Mouse (Mus musculus) v-Abl transformed pro-B cells (cell line): ENCODE data around the gene Cdkal1.

Experiments used
- in situ Hi-C, 2 experiments: fragments of 400-800 bp; cut with MboI; formaldehyde crosslinking; loops; one replicate each; pipeline ENCODE4 v1.15.1; 2025; ENCODE audit not compliant: unreplicated experiment in 2 of 2

Cdkal1 gene

DNA sequence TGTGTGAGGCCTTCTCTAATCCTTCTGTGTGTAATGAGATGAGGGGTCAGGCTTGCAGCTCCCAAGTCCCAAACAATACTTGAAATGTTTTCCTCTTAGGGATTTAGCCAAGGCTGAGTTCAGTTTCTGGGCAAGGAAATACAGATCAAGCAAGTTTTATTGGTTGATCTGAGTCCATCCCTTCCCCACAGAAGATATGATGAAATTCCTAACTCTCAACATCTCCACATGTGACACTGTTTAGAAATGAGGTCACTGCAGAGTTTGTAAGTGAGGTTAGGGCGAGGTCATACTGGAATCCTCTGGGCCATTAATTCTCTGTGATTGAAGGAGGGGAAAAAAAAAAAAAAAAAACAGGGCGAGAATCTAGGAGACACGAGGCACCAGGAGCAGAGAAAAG lies 607.7 kb downstream of the Cdkal1 start:
- in situ Hi-C loops, result no loop called here

DNA sequence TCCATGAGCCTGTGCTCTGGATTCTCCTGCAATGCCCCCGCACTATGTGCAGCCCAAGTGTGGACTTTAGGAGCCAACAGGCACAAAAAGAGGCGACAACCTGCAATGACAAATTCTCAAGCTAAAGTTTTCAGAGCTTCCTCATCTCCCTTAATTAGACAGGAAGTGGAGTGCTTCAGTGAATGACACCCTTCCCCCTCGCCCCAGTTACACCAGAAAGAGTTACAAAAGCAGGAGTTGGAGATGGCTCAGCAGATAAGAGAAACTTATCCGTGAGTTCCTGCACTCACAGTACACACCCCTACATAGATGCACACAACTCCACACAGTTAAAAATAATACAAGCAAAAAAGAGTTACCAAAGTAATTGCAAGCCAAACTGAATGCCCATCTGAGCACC lies 620.4 kb downstream of the Cdkal1 start:
- in situ Hi-C loops, result no loop called here

DNA sequence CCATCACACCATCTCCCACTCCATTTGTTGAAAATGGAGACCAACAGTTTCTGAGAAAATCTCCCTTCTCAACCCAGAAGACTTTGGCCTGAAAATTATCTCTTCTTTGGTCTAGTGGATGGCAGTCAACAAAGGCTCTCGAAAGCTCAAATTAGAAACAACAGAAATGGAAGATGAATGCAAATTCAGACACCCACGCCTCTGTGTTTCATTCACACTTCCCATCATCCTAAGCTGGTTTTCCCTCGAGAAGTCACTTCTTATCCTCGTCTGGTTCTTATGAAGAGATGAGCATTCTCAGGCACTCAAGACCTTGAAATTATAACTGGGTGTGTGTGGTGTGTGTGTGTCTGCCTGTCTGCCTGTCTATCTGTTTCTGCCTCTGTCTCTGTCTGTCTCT lies 621.0 kb downstream of the Cdkal1 start:
- in situ Hi-C loops, result no loop called here

DNA sequence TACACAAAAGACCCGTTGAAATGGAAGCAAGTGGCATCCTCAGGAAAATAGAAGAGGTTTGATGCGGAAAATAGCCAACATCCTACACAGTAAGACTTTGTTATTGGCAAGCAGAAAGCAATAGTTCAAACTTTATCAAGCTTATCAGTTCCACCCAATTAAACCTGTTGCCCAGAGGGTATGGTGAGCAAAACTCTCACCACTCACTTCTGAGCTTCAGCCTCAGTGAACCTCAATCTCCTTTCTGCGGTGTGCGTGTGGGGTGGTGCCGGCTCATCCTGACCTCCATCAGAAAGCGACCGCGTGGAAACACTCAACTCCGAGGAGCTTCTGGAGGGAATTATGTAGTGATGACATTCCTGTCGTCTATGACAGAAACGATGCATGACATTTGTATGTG lies 621.5 kb downstream of the Cdkal1 start:
- in situ Hi-C loops, result no loop called here

DNA sequence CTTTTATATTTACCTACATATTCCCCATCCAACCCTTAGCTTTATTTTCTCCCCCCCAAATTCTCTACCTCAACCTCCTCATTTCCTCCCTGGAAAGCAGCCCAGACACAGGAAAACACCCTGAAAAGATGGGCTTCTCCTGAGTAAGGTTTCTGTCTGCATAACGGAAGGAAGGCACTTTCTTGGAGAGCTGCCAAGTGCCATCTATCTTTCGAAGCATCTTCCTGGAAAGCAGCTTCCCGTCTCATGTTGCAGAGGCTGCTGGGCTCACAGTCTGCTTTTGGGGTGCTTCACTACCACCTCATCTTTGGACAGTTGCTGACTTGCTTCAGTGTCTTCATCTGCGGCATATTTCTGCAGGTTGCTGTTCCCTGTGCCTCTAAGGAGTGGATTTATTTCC lies 622.8 kb downstream of the Cdkal1 start:
- in situ Hi-C loops, result no loop called here

DNA sequence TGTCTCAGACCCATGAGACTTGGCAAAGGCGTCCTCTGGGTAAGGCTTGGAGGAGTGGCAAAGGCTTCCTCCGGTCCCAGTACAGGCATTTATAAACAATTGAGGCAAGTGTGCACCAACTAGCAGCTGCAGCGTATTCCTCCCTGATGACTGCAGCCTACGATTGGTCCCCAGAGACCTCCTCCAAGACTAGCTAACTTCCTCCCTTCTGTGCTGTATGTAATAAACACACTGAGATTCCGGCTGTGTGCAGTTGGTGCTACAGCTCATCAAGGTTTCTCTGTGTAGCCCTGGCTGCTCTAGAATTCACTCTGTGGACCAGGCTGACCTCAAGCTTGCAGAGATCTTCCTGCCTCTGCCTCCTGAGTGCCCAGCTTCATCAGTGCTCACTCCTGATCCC lies 630.7 kb downstream of the Cdkal1 start:
- in situ Hi-C loops, result no loop called here

DNA sequence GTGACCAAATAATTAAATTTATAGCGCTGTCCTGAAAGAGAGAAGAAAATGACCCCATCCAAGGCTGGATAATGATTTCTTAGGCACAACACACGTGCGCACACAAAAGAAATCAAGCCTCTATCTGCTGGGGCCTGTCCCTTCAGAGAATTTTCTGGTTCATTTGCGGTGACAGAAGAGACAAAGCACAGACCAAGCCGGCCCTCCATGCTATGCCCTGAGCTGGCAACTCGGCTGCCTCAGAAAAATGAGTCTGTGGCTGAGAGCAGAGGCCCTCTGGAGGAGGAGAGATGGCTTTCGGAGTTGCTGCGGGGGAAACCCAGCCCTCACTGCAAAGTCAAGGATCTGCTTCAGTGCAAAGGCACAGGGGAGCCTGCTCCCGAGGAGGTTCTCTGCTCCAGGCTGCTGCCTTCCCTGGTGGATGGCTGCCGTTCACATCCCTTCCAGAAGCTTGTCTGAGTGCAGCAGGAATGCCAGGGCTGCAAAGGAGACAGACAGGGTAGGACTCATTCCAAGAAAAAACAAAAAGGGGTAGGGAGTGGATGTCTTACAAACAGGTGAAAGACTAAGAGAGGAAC lies 633.1 kb downstream of the Cdkal1 start:
- in situ Hi-C loops, result no loop called here

DNA sequence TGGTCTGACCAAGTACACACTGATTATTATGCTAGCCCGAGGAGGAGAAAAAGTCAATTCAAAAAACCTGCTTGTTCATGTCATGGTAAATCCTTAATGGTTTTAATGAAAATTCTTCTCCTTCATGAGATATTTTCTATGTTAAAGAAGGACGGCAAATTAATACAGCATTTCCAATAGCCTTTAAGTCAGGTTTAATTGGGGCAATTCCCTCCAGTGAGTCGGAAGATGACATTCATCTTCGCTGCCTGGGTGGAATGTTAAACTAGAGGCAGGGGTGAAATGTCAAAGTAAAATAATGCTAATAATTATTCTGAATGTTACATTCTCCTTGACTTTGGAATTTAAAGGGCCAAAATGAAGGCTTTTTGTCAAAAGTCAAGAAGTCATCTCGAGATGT lies 633.8 kb downstream of the Cdkal1 start:
- in situ Hi-C loops, result no loop called here

DNA sequence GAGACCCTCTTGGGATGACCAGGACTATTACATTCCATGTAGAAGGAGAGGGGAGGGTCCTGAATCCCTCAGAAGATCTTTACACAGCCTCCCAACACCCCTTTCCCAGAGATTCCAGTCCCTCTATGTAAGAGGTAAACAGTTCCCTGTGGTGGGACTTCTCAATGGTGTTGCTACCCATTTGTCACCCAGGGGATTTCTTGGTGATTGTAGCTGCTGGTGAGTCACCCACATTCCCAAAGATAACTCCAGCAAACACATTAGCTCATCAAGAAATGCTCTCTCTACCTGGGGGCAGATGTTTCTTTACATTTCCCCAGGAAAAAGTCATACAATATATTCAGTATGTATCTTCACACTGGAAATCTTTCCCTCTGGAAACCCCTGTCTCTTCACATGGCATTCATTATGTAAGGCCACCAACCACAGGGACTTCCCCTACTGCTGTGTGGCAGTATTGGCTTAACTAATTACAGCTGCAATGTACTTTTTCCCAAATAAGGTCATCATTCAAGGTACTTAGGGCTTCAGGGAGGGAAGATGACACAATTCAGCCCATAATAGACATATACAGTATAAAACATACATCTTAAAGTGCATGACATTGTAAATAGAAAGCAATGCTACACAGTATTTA lies 636.8 kb downstream of the Cdkal1 start:
- in situ Hi-C loops, result no loop called here

DNA sequence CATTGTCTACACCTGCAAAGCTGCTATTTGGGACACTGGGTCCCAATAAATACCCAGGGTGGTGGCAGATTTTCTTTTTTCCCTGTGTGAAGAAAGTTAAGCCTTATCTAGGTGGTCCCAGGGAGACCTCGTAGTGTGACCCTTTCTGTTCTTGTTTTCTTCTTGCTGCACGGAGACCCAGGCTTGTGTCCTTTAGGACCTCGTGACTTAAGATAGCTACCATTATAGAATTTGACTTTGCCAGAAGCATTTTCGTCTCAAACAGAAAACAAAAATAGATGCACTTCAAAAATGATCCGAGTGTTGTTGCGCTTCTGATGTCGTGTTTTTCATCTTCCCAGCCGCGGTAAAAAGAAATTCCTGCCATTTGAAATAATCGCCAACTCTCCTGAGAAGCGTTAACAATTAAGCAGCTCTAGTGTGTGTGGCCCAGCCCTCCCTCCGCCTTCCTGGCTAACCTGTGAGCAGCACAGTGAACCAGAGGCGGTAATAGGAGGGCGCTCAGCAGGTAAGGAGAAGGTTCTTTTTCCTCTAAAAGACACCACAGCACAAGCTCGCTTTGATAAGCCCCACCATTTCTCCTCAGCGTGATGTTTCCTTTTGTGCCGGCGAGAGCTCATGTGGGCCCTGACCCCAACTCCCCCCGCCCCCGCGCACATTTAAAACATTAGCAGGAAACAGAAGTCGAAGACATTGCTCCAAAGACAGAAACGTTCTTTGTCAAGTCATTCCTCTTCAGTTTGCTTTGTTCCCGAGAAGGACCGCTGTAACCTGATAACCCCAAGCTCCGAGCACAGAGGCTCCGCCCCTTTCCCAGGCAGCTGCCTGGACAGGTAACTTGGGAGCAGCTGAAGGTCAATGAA lies 645.1 kb downstream of the Cdkal1 start:
- in situ Hi-C loops, result no loop called here

DNA sequence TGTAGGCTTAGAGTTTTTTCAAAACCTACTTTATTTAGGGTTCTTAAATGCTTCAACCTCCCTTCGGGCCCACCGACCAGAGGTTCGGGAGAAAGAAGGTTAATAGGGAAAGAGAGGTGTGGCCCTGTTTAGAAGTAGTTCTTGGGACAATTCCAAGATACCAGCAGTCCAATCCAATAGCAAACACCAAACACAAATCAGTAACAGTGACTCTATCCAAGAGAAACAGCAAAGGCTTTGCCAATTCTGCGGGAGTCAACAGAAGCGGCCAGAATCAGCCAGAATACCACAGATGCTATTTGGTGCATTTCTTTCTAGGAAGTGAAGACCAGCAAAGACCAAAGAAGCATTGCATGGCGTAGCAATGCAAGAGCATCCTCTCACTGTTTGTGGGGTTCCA lies 646.7 kb downstream of the Cdkal1 start:
- in situ Hi-C loops, result no loop called here

DNA sequence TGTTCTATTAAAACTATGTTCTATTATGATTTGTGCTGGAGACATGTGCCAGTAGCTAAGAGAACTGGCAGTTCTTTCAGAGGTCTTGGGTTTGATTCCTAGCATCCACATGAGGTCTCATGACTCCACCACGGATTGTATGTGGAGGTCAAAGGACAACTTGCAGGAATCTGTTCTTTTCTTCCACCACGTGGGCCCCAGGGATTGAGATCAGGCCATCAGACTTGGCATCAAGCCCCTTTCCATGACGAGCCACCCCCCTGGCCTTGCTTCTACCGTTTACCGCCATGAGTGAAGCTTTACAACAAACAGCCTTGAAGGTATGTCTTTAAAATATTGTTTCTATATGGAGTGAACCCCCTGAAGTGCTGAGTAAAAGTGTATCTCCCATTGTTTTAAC lies 651.6 kb downstream of the Cdkal1 start:
- in situ Hi-C loops, result no loop called here

DNA sequence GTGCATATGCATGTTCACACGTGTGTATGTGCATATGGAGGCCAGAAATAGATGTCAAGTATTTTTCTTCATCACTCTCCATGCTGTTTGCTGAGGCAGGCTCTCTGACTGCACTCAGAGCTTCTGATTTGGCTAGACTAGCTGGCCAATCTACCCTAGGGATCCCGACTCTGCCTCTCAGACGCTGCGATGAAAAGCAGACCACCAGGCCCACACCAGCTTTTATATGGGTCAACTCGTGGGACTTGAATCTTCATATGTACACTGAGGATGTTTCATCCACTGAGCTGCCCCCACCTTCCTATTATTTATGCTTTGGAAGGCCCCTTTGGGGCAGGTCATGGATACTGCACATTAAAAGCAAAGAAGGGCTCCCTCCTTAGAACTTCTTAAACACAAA lies 652.0 kb downstream of the Cdkal1 start:
- in situ Hi-C loops, result no loop called here

DNA sequence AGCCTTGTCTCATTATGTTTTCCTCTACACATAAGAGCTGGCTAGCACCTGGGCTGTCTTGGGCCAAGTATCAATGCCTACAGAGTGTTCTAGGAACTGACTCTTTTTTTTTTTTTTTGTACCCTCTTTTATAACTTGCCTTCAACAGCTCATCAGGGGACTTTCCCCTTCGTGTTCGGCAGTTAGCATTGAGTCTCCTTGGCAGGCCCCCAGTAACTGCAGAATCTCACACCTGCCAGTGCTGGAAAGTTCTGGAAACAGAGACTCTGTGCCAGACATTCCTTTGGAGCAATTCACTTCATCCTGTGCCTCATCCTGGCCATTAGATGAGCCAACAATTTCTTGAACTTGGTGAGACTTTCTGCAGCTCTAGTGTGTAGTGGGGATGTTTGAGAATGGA lies 652.9 kb downstream of the Cdkal1 start:
- in situ Hi-C loops, result no loop called here

DNA sequence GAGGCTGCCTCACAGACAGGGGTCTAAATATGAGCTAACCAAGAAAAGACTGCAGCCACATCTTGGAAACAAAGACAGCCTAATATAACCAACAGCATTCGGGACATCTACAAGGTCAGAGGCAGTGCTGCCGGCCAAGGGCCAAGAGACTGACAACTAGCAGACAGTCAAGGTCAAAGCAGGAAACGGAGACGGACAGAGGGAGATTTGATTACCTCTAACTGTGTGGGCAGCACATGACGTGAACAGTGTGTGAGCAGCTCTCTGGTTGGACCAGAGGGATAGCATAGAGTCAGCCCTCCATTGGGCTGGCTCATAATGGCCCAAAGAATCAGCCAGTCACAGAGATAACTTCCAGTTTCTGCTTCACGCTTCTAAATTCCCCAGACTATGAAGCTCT lies 655.8 kb downstream of the Cdkal1 start:
- in situ Hi-C loops, result no loop called here

DNA sequence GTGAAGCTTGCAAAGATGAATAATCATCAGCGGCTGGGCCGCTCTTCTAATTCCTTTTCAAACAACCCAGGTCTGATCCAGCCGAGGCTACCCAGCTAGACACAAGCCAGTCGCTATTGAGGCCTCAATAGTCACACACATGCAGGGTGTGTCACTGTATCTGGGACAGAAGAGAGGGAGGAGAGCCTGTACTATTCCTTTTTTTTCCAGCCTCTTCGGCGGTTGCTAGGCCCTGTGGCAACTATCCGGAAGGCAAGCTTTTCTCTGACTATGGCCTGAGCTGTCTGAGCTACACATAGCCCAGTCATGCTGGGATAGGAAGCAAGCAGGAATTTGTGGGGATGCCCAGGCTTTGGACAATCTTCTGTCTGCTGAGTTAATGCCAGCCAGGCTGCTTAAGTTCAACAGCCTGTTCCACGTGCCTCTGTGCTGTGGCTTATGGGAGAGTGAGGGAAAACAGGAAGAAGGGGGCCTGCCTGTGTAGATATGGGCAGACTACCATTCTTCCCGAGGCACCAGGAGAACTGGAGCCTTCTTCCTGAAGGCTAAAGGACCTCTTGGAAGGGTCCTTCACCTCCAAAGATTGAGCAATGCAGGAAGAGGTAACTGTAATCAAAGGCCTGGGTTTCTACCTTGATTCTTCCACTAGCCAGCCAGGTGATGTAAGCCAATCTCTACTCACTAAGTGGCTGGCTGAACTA lies 658.5 kb downstream of the Cdkal1 start:
- in situ Hi-C loops, result no loop called here

DNA sequence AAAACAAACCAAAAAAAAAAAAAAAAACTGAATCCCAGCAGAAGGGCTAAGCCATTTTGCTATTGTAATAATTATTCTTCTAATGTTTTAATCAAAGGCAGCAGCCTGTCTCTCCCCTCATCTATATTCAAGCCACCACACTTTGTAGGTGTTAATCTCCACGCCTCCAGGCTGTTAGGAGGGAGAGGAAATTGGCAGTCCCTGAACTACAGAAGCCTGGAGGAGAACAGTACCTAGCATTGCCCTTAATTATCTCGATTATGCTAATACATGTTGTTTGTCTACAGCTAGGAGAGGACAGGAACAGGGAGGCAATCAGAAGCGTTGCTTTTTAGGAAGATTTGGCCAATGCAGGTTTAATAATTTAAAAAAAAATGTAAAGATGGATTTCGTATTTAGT lies 659.8 kb downstream of the Cdkal1 start:
- in situ Hi-C loops, result no loop called here

DNA sequence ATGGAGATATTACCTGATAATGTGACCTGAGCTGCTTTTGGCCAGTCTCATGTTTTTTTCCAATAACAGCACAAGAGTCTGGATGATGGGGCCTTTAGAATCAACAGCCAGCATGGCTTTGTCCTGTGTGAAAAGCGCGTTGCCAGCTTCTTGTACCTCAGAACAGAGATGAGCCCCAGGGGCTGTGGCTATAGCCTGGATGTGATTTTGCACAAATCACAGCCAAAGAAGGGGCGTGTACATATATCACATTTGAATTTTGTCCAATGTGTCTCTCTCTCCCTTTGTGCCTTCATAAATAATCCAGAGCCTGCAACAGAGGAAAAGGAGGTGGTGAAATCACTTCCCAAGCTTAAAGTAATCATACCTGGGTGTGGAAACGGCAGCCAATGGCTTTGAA lies 660.5 kb downstream of the Cdkal1 start:
- in situ Hi-C loops, result no loop called here

DNA sequence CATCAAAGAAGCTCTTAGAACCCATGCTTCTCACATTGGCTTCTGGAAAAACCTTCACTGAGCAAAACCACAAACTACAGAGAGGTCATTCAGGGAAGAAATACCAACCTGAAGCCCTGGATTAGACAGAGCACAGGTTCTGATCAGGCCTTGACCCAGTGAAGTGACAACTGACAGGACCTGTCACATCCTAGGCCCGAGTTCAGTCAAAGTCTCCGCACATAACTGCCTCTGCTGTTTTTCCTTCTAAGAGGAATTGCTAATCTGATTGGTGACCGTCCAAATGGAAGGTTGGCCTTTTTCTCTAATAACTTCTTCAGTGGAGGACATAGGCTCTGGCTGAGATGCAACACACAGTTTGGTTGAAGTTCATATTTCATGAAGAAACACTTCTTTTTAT lies 662.8 kb downstream of the Cdkal1 start:
- in situ Hi-C loops, result no loop called here

DNA sequence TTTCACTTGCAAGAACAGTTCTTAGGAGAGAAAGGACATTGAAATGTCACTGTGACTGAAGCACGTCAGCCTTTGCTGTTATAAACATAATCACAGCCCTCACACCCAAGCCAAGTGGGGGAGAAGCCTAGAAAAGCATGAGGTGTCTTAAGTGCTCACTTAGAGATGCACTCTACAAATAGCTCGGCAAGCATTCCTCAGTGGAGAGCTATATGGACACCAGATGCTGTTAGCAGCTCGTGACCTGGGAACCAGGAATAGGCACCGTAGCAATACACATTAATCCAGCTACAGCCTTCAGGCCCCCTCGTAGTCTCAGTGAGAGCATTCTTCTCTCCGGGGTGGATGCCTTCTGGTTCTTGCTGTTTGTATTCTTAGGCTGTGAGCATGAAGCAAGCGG lies 664.9 kb downstream of the Cdkal1 start:
- in situ Hi-C loops, result no loop called here

DNA sequence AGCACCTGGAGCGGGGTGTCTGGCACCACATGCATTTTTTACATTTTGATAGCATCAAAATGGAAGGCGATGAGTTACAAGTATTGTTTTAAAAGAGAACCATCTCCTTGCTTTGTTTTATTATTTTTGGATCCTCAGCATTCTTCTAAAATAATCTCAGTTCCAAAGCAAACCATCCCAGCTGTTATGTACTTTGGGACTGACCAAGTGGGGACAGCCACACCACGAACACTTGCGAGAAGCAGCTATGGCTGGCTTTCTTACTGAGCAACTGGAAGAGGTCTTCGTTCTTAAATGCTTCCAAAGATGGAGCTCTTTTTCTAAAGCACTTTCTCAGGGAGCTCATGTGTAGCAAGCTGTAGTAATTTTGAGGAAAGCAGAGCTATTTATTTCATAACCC lies 668.7 kb downstream of the Cdkal1 start:
- in situ Hi-C loops, result no loop called here
